Mouse (Mus musculus) myocyte (in vitro differentiated cells): ENCODE data around the gene Gm853. TPM values are rescaled to one million over a fixed set of nuclear protein-coding genes. Genes with fewer than 3 reads are reported as not detected.

Experiments used
- H3K27me3 ChIP-seq: one replicate; pipeline ENCODE4 v1.6.1; 2011; ENCODE audit not compliant: control insufficient read depth, insufficient read depth, insufficient read length
- H3K36me3 ChIP-seq: one replicate; pipeline ENCODE4 v1.6.1; 2011; ENCODE audit not compliant: control insufficient read depth, insufficient read depth
- H3K4me2 ChIP-seq: one replicate; pipeline ENCODE4 v1.6.1; 2011; ENCODE audit warnings: low read depth, control low read depth
- H3K4me3 ChIP-seq: one replicate; pipeline ENCODE4 v1.5.1; 2011; ENCODE audit warnings: mild to moderate bottlenecking, control low read depth, moderate library complexity
- H3K79me2 ChIP-seq: one replicate; pipeline ENCODE4 v1.6.1; 2011; ENCODE audit not compliant: control insufficient read depth, insufficient read depth
- H3ac ChIP-seq: one replicate; pipeline ENCODE4 v1.6.1; 2011; ENCODE audit not compliant: control insufficient read depth, insufficient read length
- CEBPB ChIP-seq: IDR thresholded peaks from 2 replicates; pipeline ENCODE4 v1.6.1; 2011; ENCODE audit warnings: mild to moderate bottlenecking, moderate library complexity; ENCODE audit not compliant: poor library complexity, insufficient read depth, severe bottlenecking
- E2F4 ChIP-seq: IDR thresholded peaks from one replicate; pipeline ENCODE4 v1.6.1; 2011; ENCODE audit warnings: mild to moderate bottlenecking, control low read depth, moderate library complexity; ENCODE audit not compliant: insufficient read depth
- MAX ChIP-seq: IDR thresholded peaks from one replicate; pipeline ENCODE4 v1.6.1; 2011; ENCODE audit warnings: low read depth, mild to moderate bottlenecking, control low read depth
- MYOD1 ChIP-seq, 3 experiments: IDR thresholded peaks; one replicate each; pipeline ENCODE4 v1.6.1; 2011; ENCODE audit warnings: control low read depth in 2 of 3, low read depth in 2 of 3, mild to moderate bottlenecking in 2 of 3, moderate library complexity in 1 of 3; ENCODE audit not compliant: insufficient read length in 2 of 3, control insufficient read depth in 1 of 3
- MYOG ChIP-seq, 3 experiments: IDR thresholded peaks; one replicate each; pipeline ENCODE4 v1.6.1; 2011; ENCODE audit warnings: control low read depth in 2 of 3, low read depth in 2 of 3, mild to moderate bottlenecking in 2 of 3; ENCODE audit not compliant: insufficient read length in 2 of 3, control insufficient read depth in 1 of 3, insufficient read depth in 1 of 3
- POLR2A ChIP-seq: IDR thresholded peaks from one replicate; pipeline ENCODE4 v1.6.1; 2011; ENCODE audit warnings: low read depth, mild to moderate bottlenecking, control low read depth, moderate library complexity; ENCODE audit not compliant: insufficient read length
- POLR2AphosphoS2 ChIP-seq: IDR thresholded peaks from one replicate; pipeline ENCODE4 v1.6.1; 2011; ENCODE audit warnings: low read depth, control low read depth; ENCODE audit not compliant: insufficient read length
- REST ChIP-seq: IDR thresholded peaks from one replicate; pipeline ENCODE4 v1.6.1; 2011; ENCODE audit warnings: mild to moderate bottlenecking, control low read depth, moderate library complexity; ENCODE audit not compliant: insufficient read depth, insufficient read length
- SRF ChIP-seq: IDR thresholded peaks from one replicate; pipeline ENCODE4 v1.6.1; 2011; ENCODE audit warnings: low read depth; ENCODE audit not compliant: control insufficient read depth, insufficient read length
- TCF12 ChIP-seq: IDR thresholded peaks from one replicate; pipeline ENCODE4 v1.6.1; 2011; ENCODE audit warnings: mild to moderate bottlenecking, control low read depth; ENCODE audit not compliant: poor library complexity, insufficient read depth, severe bottlenecking
- TCF3 ChIP-seq: IDR thresholded peaks from one replicate; pipeline ENCODE4 v1.6.1; 2011; ENCODE audit warnings: low read depth, control low read depth; ENCODE audit not compliant: insufficient read length
- USF1 ChIP-seq: IDR thresholded peaks from one replicate; pipeline ENCODE4 v1.6.1; 2011; ENCODE audit warnings: low read depth, mild to moderate bottlenecking, control low read depth, moderate library complexity
- polyA plus RNA-seq: library from polyadenylated mRNA; unstranded; fragments of >200 nt; fragmentation: generic; extraction: Trizol; gene quantifications from one replicate; pipeline ENCODE4 v1.2.1, GENCODE M21; 2012; ENCODE audit warnings: missing spikeins

Gene Gm853
- polyA plus RNA-seq, 1 experiment, result not detected

- no peak overlapping the region for H3ac ChIP-seq
- no peaks in the 10 kb centered on the region for H3K36me3 ChIP-seq
- H3K4me3 ChIP-seq, result no peak overlapping the region
- peak overlapping the region; percentile 27 for H3K4me2 ChIP-seq
- TF ChIP-seq POLR2AphosphoS2 (no peak), TCF3 (no peak), MYOD1 (IDR thresholded peaks at IDR 0.05; ENCODE audit: control insufficient read depth in 1 of 3, insufficient read length in 2 of 3, low read depth in 2 of 3) (no peak), E2F4 (no peak), POLR2A (no peak), CEBPB (no peak), REST (no peak), USF1 (no peak), MAX (no peak), MYOG (IDR thresholded peaks at IDR 0.05; ENCODE audit: control insufficient read depth in 1 of 3, insufficient read depth in 1 of 3, insufficient read length in 2 of 3, low read depth in 2 of 3) (no peak), TCF12 (no peak), SRF (no peak)
- H3K27me3 ChIP-seq, result no peaks in the 10 kb centered on the region
- no peaks in the 10 kb centered on the region for H3K79me2 ChIP-seq
Observed at GRCm38 (mm10) chr4:130168280-130169183, 53.7 kb downstream of the Gm853 start.

- Histone ChIP-seq H3ac (no peak overlapping the region), H3K4me2 (peak overlapping the region; percentile 27), H3K79me2 (no peaks in the 10 kb centered on the region), H3K27me3 (no peaks in the 10 kb centered on the region), H3K4me3 (no peak overlapping the region), H3K36me3 (no peaks in the 10 kb centered on the region)
- TF ChIP-seq POLR2AphosphoS2, result no peak
- TF ChIP-seq CEBPB, result no peak
- no peak for TF ChIP-seq MYOG (IDR thresholded peaks at IDR 0.05; ENCODE audit: control insufficient read depth in 1 of 3, insufficient read depth in 1 of 3, insufficient read length in 2 of 3, low read depth in 2 of 3)
- TF ChIP-seq E2F4, result no peak
- TF ChIP-seq TCF12, result no peak
- TF ChIP-seq POLR2A, result no peak
- TF ChIP-seq MAX, result no peak
- no peak for TF ChIP-seq USF1
- TF ChIP-seq REST, result no peak
- TF ChIP-seq SRF, result no peak
- no peak for TF ChIP-seq TCF3
- TF ChIP-seq MYOD1 (IDR thresholded peaks at IDR 0.05; ENCODE audit: control insufficient read depth in 1 of 3, insufficient read length in 2 of 3, low read depth in 2 of 3), result no peak
Observed at GRCm38 (mm10) chr4:130167814-130168213, 54.4 kb downstream of the Gm853 start.

GRCm38 (mm10) chr4:130167321-130167720 is 54.9 kb downstream of the Gm853 start:
- H3K79me2 ChIP-seq, result no peaks in the 10 kb centered on the region
- H3K36me3 ChIP-seq, result no peaks in the 10 kb centered on the region
- H3ac ChIP-seq, result no peak overlapping the region
- no peak overlapping the region for H3K4me3 ChIP-seq
- TF ChIP-seq MYOD1 (IDR thresholded peaks at IDR 0.05; ENCODE audit: control insufficient read depth in 1 of 3, insufficient read length in 2 of 3, low read depth in 2 of 3) (no peak), CEBPB (no peak), POLR2AphosphoS2 (no peak), E2F4 (no peak), POLR2A (no peak), MYOG (IDR thresholded peaks at IDR 0.05; ENCODE audit: control insufficient read depth in 1 of 3, insufficient read depth in 1 of 3, insufficient read length in 2 of 3, low read depth in 2 of 3) (no peak), MAX (no peak), SRF (no peak), TCF3 (no peak), REST (no peak)
- no peaks in the 10 kb centered on the region for H3K27me3 ChIP-seq
- no peak overlapping the region for H3K4me2 ChIP-seq

- TF ChIP-seq POLR2A (no peak), E2F4 (no peak), TCF3 (no peak), POLR2AphosphoS2 (no peak), SRF (no peak), REST (no peak), MAX (no peak), TCF12 (no peak), CEBPB (no peak), MYOG (IDR thresholded peaks at IDR 0.05; ENCODE audit: control insufficient read depth in 1 of 3, insufficient read depth in 1 of 3, insufficient read length in 2 of 3, low read depth in 2 of 3) (no peak), USF1 (no peak), MYOD1 (IDR thresholded peaks at IDR 0.05; ENCODE audit: control insufficient read depth in 1 of 3, insufficient read length in 2 of 3, low read depth in 2 of 3) (no peak)
- no peak overlapping the region for H3K4me3 ChIP-seq
- no peak overlapping the region for H3K4me2 ChIP-seq
Observed at GRCm38 (mm10) chr4:130166592-130166991, 55.6 kb downstream of the Gm853 start.

More at GRCm38 (mm10) chr4:130166592-130166991, 55.6 kb downstream of the Gm853 start:
- Histone ChIP-seq H3K36me3 (no peaks in the 10 kb centered on the region), H3K79me2 (no peaks in the 10 kb centered on the region), H3ac (no peak overlapping the region), H3K27me3 (no peaks in the 10 kb centered on the region)
